Comparison of ENCODE assay signal across 18 mouse cellular contexts in the genomic region with DNA sequence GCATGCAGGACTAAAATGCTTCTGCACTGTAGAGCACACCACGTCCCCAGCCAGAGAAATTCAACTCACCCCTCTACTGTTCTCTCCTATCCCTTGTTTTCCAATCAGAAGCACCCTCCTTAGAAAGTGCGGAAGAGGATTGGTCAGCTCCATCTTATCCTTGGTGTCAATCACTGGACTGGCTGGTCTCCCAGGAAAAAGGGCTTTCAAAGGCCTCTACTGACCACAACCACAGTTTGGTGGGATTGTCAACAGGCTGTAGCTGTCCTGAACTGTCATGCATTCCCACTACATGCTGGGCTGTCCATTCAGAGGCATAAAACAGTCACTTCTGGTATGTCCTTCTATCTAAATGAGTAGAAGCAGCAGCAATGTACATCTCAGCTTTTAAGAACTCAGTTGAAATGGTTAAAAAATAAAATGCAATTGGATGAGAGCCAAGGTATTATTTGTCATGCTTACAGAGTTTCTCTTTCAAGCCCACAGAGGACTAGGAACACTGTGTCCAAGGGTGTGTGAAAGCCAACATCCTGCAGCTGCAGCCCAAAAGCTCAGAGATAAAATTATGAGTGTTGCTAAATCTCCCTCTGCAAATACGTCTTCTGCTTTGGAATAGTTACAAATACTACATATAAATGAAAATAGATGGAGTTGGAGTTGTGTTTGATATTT.
DNase-seq lines count a peak whose midpoint lies in the region; ATAC-seq lines count a peak whose summit lies in the region.
"Had no signal": no experiment of that assay in that cellular context is flagged by ENCODE, and none has a peak within 500 bp of the region (broad histone marks: within the 10 kb centered on the region; RNA-seq: fewer than 3 reads in every experiment).

No protein-coding gene starts in this region.

- no peaks in the 10 kb centered on the region for H3K27me3 ChIP-seq in lung, embryonic 16.5 days (ENCODE audit: control insufficient read depth, insufficient read depth, low read depth, low read length)
- H3K27me3 ChIP-seq: embryonic facial prominence, embryonic 13.5 days; hindbrain, embryonic 15.5 days; intestine, embryonic 15.5 days; midbrain, embryonic 13.5 days; neural tube, embryonic 12.5 days had no signal

- H3K9ac ChIP-seq in lung, embryonic 16.5 days (ENCODE audit: low read length): no peak overlapping the region
- H3K9ac ChIP-seq: embryonic facial prominence, embryonic 13.5 days; hindbrain, embryonic 15.5 days; intestine, embryonic 15.5 days; liver, postnatal 0 days; midbrain, embryonic 13.5 days; neural tube, embryonic 12.5 days had no signal

- no peak overlapping the region for H3K4me3 ChIP-seq in lung, embryonic 16.5 days (ENCODE audit: low read length)
- H3K4me3 ChIP-seq: embryonic facial prominence, embryonic 13.5 days; hindbrain, embryonic 15.5 days; intestine, embryonic 15.5 days; midbrain, embryonic 13.5 days; neural tube, embryonic 12.5 days had no signal

- no peaks in the 10 kb centered on the region for H3K36me3 ChIP-seq in lung, embryonic 16.5 days (ENCODE audit: control insufficient read depth, insufficient read depth, low read length)
- H3K36me3 ChIP-seq: embryonic facial prominence, embryonic 13.5 days; hindbrain, embryonic 15.5 days; intestine, embryonic 15.5 days; midbrain, embryonic 13.5 days; neural tube, embryonic 12.5 days had no signal

- peaks cover 5% of the 10 kb centered on the region; the same call in 1 of the 2 replicates for H3K4me1 ChIP-seq in lung, embryonic 16.5 days (replicated peaks; ENCODE audit: control insufficient read depth, insufficient read depth, low read length)
- H3K4me1 ChIP-seq: embryonic facial prominence, embryonic 13.5 days; hindbrain, embryonic 15.5 days; intestine, embryonic 15.5 days; midbrain, embryonic 13.5 days; neural tube, embryonic 12.5 days had no signal

- peak; percentile 37 for DNase-seq in gastrocnemius, adult 18-20 months (ENCODE audit: low spot score)
- no peak for DNase-seq in gastrocnemius, postnatal 10 days
- peak; percentile 60 to 66 for DNase-seq in heart, adult 9 months (ENCODE audit: low spot score in 2 of 2)
- DNase-seq in heart, postnatal 4 days: no peak
- no peak for DNase-seq in lung, postnatal 36 days
- DNase-seq in testis, postnatal 10 days (ENCODE audit: low spot score): peak; percentile 34
- no peak for DNase-seq in embryo, embryonic 9.5 days (ENCODE audit: extremely low spot score)
- DNase-seq: adrenal gland, postnatal 10 days; cerebellum, adult 9-11 months; liver, postnatal 0 days; thymus, postnatal 36 days had no signal

- H3K27ac ChIP-seq in lung, embryonic 16.5 days (ENCODE audit: low read length): peak overlapping the region; percentile 78
- H3K27ac ChIP-seq: embryonic facial prominence, embryonic 13.5 days; hindbrain, embryonic 15.5 days; intestine, embryonic 15.5 days; midbrain, embryonic 13.5 days; neural tube, embryonic 12.5 days had no signal

- peaks cover 9% of the 10 kb centered on the region for H3K9me3 ChIP-seq in lung, embryonic 16.5 days (ENCODE audit: control insufficient read depth, low read length)
- H3K9me3 ChIP-seq: embryonic facial prominence, embryonic 13.5 days; hindbrain, embryonic 15.5 days; intestine, embryonic 15.5 days; midbrain, embryonic 13.5 days had no signal

- WGBS in lung, embryonic 16.5 days: 56% methylated on average over 3 of the region's 3 CpGs

- peak; percentile 93 for ATAC-seq in lung, embryonic 16.5 days (ENCODE audit: low read depth)
- ATAC-seq: intestine, embryonic 15.5 days; liver, postnatal 0 days; midbrain, embryonic 13.5 days; Patski had no signal

- H3K4me2 ChIP-seq in lung, embryonic 16.5 days (ENCODE audit: low read depth, low read length): no peak overlapping the region
- H3K4me2 ChIP-seq: embryonic facial prominence, embryonic 13.5 days; hindbrain, embryonic 15.5 days; intestine, embryonic 15.5 days; midbrain, embryonic 13.5 days; neural tube, embryonic 12.5 days had no signal

Comparison
In these comparisons a context has a peak if more than half of its experiments do, and no peak if none do; other contexts are left out.
1. DNase-seq: peak in gastrocnemius, adult 18-20 months (single experiment), heart, adult 9 months (2 of 2) and testis, postnatal 10 days (single experiment); none in gastrocnemius, postnatal 10 days (single experiment), heart, postnatal 4 days (single experiment), lung, postnatal 36 days (single experiment) and embryo, embryonic 9.5 days (single experiment).